Mouse (Mus musculus): ENCODE measurements around the gene Dnajc16.

DNA sequence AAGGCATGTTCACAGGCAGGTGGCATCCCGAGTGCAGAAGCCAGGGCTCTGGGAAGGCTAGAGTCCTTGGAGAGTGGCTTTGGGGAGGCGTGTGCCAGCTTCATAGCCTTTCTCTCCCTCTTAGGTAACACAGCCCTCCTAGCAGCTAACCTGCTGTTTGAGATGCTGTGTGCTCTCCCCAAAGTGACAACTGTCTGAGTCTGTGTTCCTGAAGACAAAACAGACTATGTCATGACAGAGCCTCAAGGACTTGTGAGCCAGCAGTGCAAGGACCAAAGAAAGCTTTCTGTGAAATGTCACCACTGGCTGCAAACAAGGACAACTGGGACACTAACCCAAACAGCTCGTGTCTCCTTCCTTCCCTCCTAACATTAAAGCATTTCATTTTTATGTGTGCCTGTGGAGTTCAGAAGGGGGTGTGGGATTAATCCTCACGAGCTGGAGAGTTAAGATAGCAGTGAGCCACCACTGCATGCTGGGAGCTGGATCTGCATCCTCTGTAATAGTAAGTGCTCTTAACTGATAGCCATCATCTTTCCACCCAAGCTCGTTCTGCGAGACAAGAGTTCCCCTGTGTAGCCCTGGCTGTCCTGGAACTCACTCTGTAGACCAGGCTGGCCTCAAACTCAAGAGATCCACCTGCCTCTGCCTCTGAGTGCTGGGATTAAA, 31.7 kb downstream of the Dnajc16 start:
- TF ChIP-seq CTCF (IDR thresholded peaks at IDR 0.05; ENCODE audit: insufficient read depth, low read length) (no peak), POLR2A (IDR thresholded peaks at IDR 0.05; ENCODE audit: borderline replicate concordance, extremely low read depth, low read depth, low read length) (no peak)

Data from lung, adult 2 months (tissue).